Mouse (Mus musculus) ES-Bruce4 (cell line): ENCODE results near the gene Glrp1.
A peak's percentile ranks its signal among the peaks of the same experiment; 100 is the strongest.

ENCODE experiments used
- CTCF ChIP-seq: IDR thresholded peaks from one replicate; pipeline ENCODE4 v1.8.1; 2011; ENCODE audit warnings: low read depth, low read length
- POLR2A ChIP-seq: IDR thresholded peaks from one replicate; pipeline ENCODE4 v1.8.1; 2011; ENCODE audit warnings: low read length; ENCODE audit not compliant: insufficient read depth

DNA sequence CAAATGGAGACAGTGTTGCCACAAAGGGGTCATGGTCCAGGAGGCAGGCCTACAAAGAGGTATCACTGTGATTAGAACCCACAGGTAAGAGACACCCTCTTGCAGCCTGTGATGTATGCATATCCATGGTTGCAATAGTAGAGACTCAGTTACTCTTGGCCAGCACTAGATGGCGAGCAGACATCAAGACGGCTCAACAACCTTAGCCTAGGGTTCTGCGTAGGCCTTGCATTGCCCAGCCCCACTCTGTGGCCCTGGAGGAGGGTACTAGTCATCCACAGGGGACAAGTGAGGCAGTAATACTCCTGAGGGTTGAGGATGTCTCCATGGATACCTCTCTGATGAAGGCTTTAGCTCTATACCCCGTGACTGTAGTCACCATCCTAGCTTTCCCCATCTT, 44.1 kb downstream of the Glrp1 start:
- TF ChIP-seq POLR2A (no peak), CTCF (peak; percentile 64)
